7 mouse cellular contexts compared by ENCODE assay signal in genomic region chr4:45019009-45019408, GRCm38 (mm10). TPM values are rescaled to one million over a fixed set of nuclear protein-coding genes. Genes with fewer than 3 reads are reported as not detected.
DNase-seq lines count a peak whose midpoint lies in the region; ATAC-seq and TF ChIP-seq lines count a peak whose summit lies in the region.

No protein-coding gene starts in this region.

- H3K9ac ChIP-seq in lung, embryonic 16.5 days (ENCODE audit: low read length): peak overlapping the region; percentile 58
- peak overlapping the region; percentile 77 for H3K9ac ChIP-seq in embryonic facial prominence, embryonic 13.5 days
- peak overlapping the region; percentile 67 for H3K9ac ChIP-seq in midbrain, postnatal 0 days (replicated peaks; ENCODE audit: low read length, poor library complexity, severe bottlenecking)

- peaks cover 13% of the 10 kb centered on the region for H3K4me1 ChIP-seq in lung, embryonic 16.5 days (replicated peaks; ENCODE audit: control insufficient read depth, insufficient read depth, low read length)
- peaks cover 15% of the 10 kb centered on the region for H3K4me1 ChIP-seq in embryonic facial prominence, embryonic 13.5 days
- H3K4me1 ChIP-seq in midbrain, postnatal 0 days (ENCODE audit: insufficient read depth, low read length): peaks cover 10% of the 10 kb centered on the region; the same call in 1 of the 2 replicates

- no peak for DNase-seq in lung, postnatal 14 days
- DNase-seq in induced T-regulatory cell, adult 2 months (ENCODE audit: low read depth): peak; percentile 48
- DNase-seq in midbrain, postnatal 0 days (ENCODE audit: low spot score): no peak
- no peak for DNase-seq in adrenal gland, postnatal 4 days (ENCODE audit: low spot score in 2 of 2)
- DNase-seq in layer of hippocampus, postnatal 36 days: no peak

- no peak for ATAC-seq in lung, embryonic 16.5 days (ENCODE audit: low read depth)
- no peak for ATAC-seq in embryonic facial prominence, embryonic 13.5 days (ENCODE audit: insufficient number of reproducible peaks, insufficient read depth, low FRiP score, low TSS enrichment, low read depth)
- peak; percentile 48; the same call in 1 of the 2 replicates for ATAC-seq in midbrain, postnatal 0 days (ENCODE audit: low FRiP score)

- no peak for TF ChIP-seq CTCF in midbrain, postnatal 0 days (IDR thresholded peaks at IDR 0.05)

- H3K27me3 ChIP-seq in lung, embryonic 16.5 days (ENCODE audit: control insufficient read depth, insufficient read depth, low read depth, low read length): no peaks in the 10 kb centered on the region
- no peaks in the 10 kb centered on the region for H3K27me3 ChIP-seq in embryonic facial prominence, embryonic 13.5 days
- H3K27me3 ChIP-seq in midbrain, postnatal 0 days (ENCODE audit: insufficient read depth, low read length): no peaks in the 10 kb centered on the region

- H3K27ac ChIP-seq in lung, embryonic 16.5 days (ENCODE audit: low read length): no peak overlapping the region
- H3K27ac ChIP-seq in embryonic facial prominence, embryonic 13.5 days: no peak overlapping the region; the same call in 1 of the 2 replicates
- 0 out of 2 replicates have a peak overlapping the region, but pooled peaks have one; percentile 18 for H3K27ac ChIP-seq in midbrain, postnatal 0 days (ENCODE audit: low read depth, low read length)

- H3K36me3 ChIP-seq in lung, embryonic 16.5 days (ENCODE audit: control insufficient read depth, insufficient read depth, low read length): no peaks in the 10 kb centered on the region
- peaks cover 8% of the 10 kb centered on the region for H3K36me3 ChIP-seq in embryonic facial prominence, embryonic 13.5 days
- H3K36me3 ChIP-seq in midbrain, postnatal 0 days (ENCODE audit: insufficient read depth, low read length): peaks cover 9% of the 10 kb centered on the region; the same call in 1 of the 2 replicates

- peak overlapping the region; percentile 85 for H3K4me2 ChIP-seq in lung, embryonic 16.5 days (ENCODE audit: low read depth, low read length)
- H3K4me2 ChIP-seq in embryonic facial prominence, embryonic 13.5 days: peak overlapping the region; percentile 95
- H3K4me2 ChIP-seq in midbrain, postnatal 0 days (ENCODE audit: low read depth, low read length, poor library complexity, severe bottlenecking): peak overlapping the region; percentile 96

- peak overlapping the region; percentile 57 for H3K4me3 ChIP-seq in lung, embryonic 16.5 days (ENCODE audit: low read length)
- peak overlapping the region; percentile 78 for H3K4me3 ChIP-seq in embryonic facial prominence, embryonic 13.5 days
- H3K4me3 ChIP-seq in midbrain, postnatal 0 days (ENCODE audit: low read depth, low read length): peak overlapping the region; percentile 74

- 1% methylated on average over 14 of the region's 14 CpGs for WGBS in lung, embryonic 16.5 days
- WGBS in embryonic facial prominence, embryonic 13.5 days: 2% methylated on average over 14 of the region's 14 CpGs
- under 1% methylated on average over 14 of the region's 14 CpGs for WGBS in midbrain, postnatal 0 days

- H3K9me3 ChIP-seq in lung, embryonic 16.5 days (ENCODE audit: control insufficient read depth, low read length): no peaks in the 10 kb centered on the region
- no peaks in the 10 kb centered on the region for H3K9me3 ChIP-seq in embryonic facial prominence, embryonic 13.5 days
- H3K9me3 ChIP-seq in midbrain, postnatal 0 days (ENCODE audit: low read length): no peaks in the 10 kb centered on the region

RNA-seq across cellular contexts. Expression of gene Polr1e, which starts 0.6 kb away (rescaled TPM):
- polyA plus RNA-seq in lung, embryonic 16.5 days (2015; fragmentation: Nextera tagmentation; extraction: Ambion mirVana): 29.8 and 31.5 TPM in 2 replicates
- 38.8 and 48.9 TPM in 2 replicates for polyA plus RNA-seq in embryonic facial prominence, embryonic 13.5 days (2015; fragmentation: Nextera tagmentation; extraction: Ambion mirVana)
- 12.0 and 17.2 TPM in 2 replicates for total RNA-seq in midbrain, postnatal 0 days (2014; rRNA removed)
- 21.0 and 22.1 TPM in 2 replicates for polyA plus RNA-seq in midbrain, postnatal 0 days (2015; fragmentation: Nextera tagmentation; extraction: Ambion mirVana)
- 10 to 100 TPM; 19.9 to 20.1 TPM for total RNA-seq in adrenal gland, postnatal 4 days (2021)
- total RNA-seq in layer of hippocampus, postnatal 36 days (2021): 10 to 100 TPM; 12.0 to 12.6 TPM

RNA-seq across cellular contexts. Expression of gene Zbtb5, which starts 6.8 kb away (rescaled TPM):
- polyA plus RNA-seq in lung, embryonic 16.5 days (2015; fragmentation: Nextera tagmentation; extraction: Ambion mirVana): 19.2 and 19.5 TPM in 2 replicates
- polyA plus RNA-seq in embryonic facial prominence, embryonic 13.5 days (2015; fragmentation: Nextera tagmentation; extraction: Ambion mirVana): 28.8 and 29.2 TPM in 2 replicates
- total RNA-seq in midbrain, postnatal 0 days (2014; rRNA removed): 57.3 and 57.6 TPM in 2 replicates
- polyA plus RNA-seq in midbrain, postnatal 0 days (2015; fragmentation: Nextera tagmentation; extraction: Ambion mirVana): 34.4 and 35.9 TPM in 2 replicates
- total RNA-seq in adrenal gland, postnatal 4 days (2021): 10 to 100 TPM; 20.2 to 21.3 TPM
- total RNA-seq in layer of hippocampus, postnatal 36 days (2021): 10 to 100 TPM in 1 of 2 experiments, 1 to 10 TPM in 1; 9.7 to 10.3 TPM

RNA-seq across cellular contexts. Expression of gene Grhpr, which starts 37.8 kb away (rescaled TPM):
- polyA plus RNA-seq in lung, embryonic 16.5 days (2015; fragmentation: Nextera tagmentation; extraction: Ambion mirVana): 57.5 and 57.6 TPM in 2 replicates
- 47.1 and 53.2 TPM in 2 replicates for polyA plus RNA-seq in embryonic facial prominence, embryonic 13.5 days (2015; fragmentation: Nextera tagmentation; extraction: Ambion mirVana)
- total RNA-seq in midbrain, postnatal 0 days (2014; rRNA removed): 14.5 and 18.2 TPM in 2 replicates
- 31.1 and 34.1 TPM in 2 replicates for polyA plus RNA-seq in midbrain, postnatal 0 days (2015; fragmentation: Nextera tagmentation; extraction: Ambion mirVana)
- total RNA-seq in adrenal gland, postnatal 4 days (2021): 100 to 1,000 TPM; 153 to 162 TPM
- total RNA-seq in layer of hippocampus, postnatal 36 days (2021): 10 to 100 TPM; 24.5 to 27.0 TPM
